Comparison of ENCODE assay signal across 27 mouse cellular contexts in the genomic region with DNA sequence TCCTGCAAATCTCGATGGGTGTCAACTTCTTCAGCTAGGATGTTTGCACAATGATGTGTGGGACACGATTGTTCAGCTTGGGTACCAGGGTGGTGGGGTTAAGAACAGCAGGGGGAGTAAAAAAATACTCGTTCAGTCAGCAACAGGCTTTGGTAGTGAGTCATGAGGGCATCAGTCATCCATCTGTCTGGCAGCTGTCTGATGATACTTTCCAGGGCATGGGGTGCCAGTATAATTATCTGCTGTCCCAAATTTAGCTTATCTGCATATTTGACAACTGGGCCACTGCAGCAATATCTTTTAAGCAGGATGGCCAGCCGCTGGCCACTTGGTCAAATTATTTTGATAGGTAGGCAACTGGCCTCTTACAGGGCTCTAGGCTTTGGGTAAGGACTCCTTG. TPM values are rescaled to one million over a fixed set of nuclear protein-coding genes. Genes with fewer than 3 reads are reported as not detected.
DNase-seq lines count a peak whose midpoint lies in the region; ATAC-seq lines count a peak whose summit lies in the region.
"Had no signal": no experiment of that assay in that cellular context is flagged by ENCODE, and none has a peak within 500 bp of the region (broad histone marks: within the 10 kb centered on the region; RNA-seq: fewer than 3 reads in every experiment).

No protein-coding gene starts in this region.

- H3K9ac ChIP-seq in liver, embryonic 12.5 days, result no peak overlapping the region
- H3K9ac ChIP-seq: embryonic facial prominence, embryonic 12.5 days; forebrain, embryonic 13.5 days had no signal

- no peak for ATAC-seq in liver, embryonic 12.5 days
- ATAC-seq: CD4-positive, CD25-positive, alpha-beta regulatory T cell, adult 4 months; forebrain, embryonic 13.5 days; forebrain, embryonic 16.5 days had no signal

- intact Hi-C loops in heart, postnatal 25 days (cut with DNase I), result no loop called here

- H3K4me3 ChIP-seq in liver, embryonic 12.5 days, result no peak overlapping the region
- H3K4me3 ChIP-seq: embryonic facial prominence, embryonic 10.5 days; embryonic facial prominence, embryonic 12.5 days; forebrain, embryonic 13.5 days had no signal

- no peaks in the 10 kb centered on the region for H3K4me1 ChIP-seq in liver, embryonic 12.5 days
- H3K4me1 ChIP-seq: embryonic facial prominence, embryonic 10.5 days; embryonic facial prominence, embryonic 12.5 days; forebrain, embryonic 13.5 days had no signal

- H3K27ac ChIP-seq in liver, embryonic 12.5 days, result no peak overlapping the region
- H3K27ac ChIP-seq: embryonic facial prominence, embryonic 10.5 days; embryonic facial prominence, embryonic 12.5 days; forebrain, embryonic 13.5 days had no signal

- peak; percentile 34 to 60 for DNase-seq in heart, adult 18-20 months
- no peak for DNase-seq in heart, postnatal 25 days (ENCODE audit: low spot score)
- peak; percentile 19 for DNase-seq in heart, adult 8-10 months (ENCODE audit: low spot score)
- DNase-seq in heart, postnatal 4 days, result no peak
- DNase-seq in 3T3-L1 (ENCODE audit: low read depth, low spot score) (peak; percentile 41), adipocyte (ENCODE audit: low spot score) (no peak)
- DNase-seq in Muller cell, postnatal 12 days (ENCODE audit: inconsistent ontology term), result peak; percentile 24
- DNase-seq: adrenal gland, adult 8-10 months; adrenal gland, postnatal 14 days; adrenal gland, postnatal 36 days; cerebellum, adult 11-12 months; cerebellum, adult 2 months; cerebellum, adult 9-10 months; cerebellum, postnatal 10 days; cerebellum, postnatal 25 days had no signal

- 47% methylated on average over 4 of the region's 4 CpGs for WGBS in liver, embryonic 12.5 days (ENCODE audit: insufficient replicate concordance)

- H3K36me3 ChIP-seq in liver, embryonic 12.5 days, result no peaks in the 10 kb centered on the region
- H3K36me3 ChIP-seq: embryonic facial prominence, embryonic 10.5 days; embryonic facial prominence, embryonic 12.5 days; G1E had no signal

- H3K9me3 ChIP-seq in liver, embryonic 12.5 days (replicated peaks), result peaks cover 51% of the 10 kb centered on the region
- H3K9me3 ChIP-seq: G1E had no signal

- no peak overlapping the region for H3K4me2 ChIP-seq in liver, embryonic 12.5 days
- H3K4me2 ChIP-seq: embryonic facial prominence, embryonic 12.5 days; forebrain, embryonic 13.5 days had no signal

- no peaks in the 10 kb centered on the region for H3K27me3 ChIP-seq in liver, embryonic 12.5 days (replicated peaks)
- H3K27me3 ChIP-seq: CH12.LX; embryonic facial prominence, embryonic 12.5 days; forebrain, embryonic 13.5 days had no signal

RNA-seq across cellular contexts. Expression of gene Vmn1r42, which starts 12.4 kb away (rescaled TPM):
- total RNA-seq in heart, adult 18-20 months (2021), result under 1 TPM; 0.25 to 0.26 TPM
- total RNA-seq in heart, postnatal 25 days (2021), result under 1 TPM in 1 of 2 experiments, not detected in 1; 0.08 TPM
- total RNA-seq in heart, adult 8-10 months (2022), result under 1 TPM; 0.09 to 0.41 (median 0.22) TPM
- total RNA-seq in heart, postnatal 4 days (2021), result not detected
- not detected in 2 replicates for polyA plus RNA-seq in liver, embryonic 12.5 days (2016; fragmentation: Nextera tagmentation; extraction: Ambion mirVana)
- total RNA-seq: adrenal gland, adult 18-20 months; adrenal gland, adult 8-10 months; adrenal gland, postnatal 14 days; adrenal gland, postnatal 36 days; CH12.LX had no signal
- polyA plus RNA-seq: CD4-positive, CD25-positive, alpha-beta regulatory T cell, adult 4 months; cerebellum, adult 2 months; cortical plate, adult 2 months; embryonic facial prominence, embryonic 10.5 days; embryonic facial prominence, embryonic 12.5 days; embryonic facial prominence, embryonic 14.5 days; forebrain, embryonic 11.5 days; forebrain, embryonic 13.5 days; forebrain, embryonic 16.5 days; G1E had no signal

RNA-seq across cellular contexts. Expression of gene Vmn1r43, which starts 12.4 kb away (rescaled TPM):
- total RNA-seq in heart, adult 18-20 months (2021), result not detected
- not detected for total RNA-seq in heart, postnatal 25 days (2021)
- under 1 TPM in 1 of 4 experiments, not detected in 3; 0.03 TPM for total RNA-seq in heart, adult 8-10 months (2022)
- total RNA-seq in heart, postnatal 4 days (2021), result not detected
- polyA plus RNA-seq in liver, embryonic 12.5 days (2016; fragmentation: Nextera tagmentation; extraction: Ambion mirVana), result not detected in 2 replicates
- total RNA-seq: adrenal gland, adult 18-20 months; adrenal gland, adult 8-10 months; adrenal gland, postnatal 14 days; adrenal gland, postnatal 36 days had no signal
- polyA plus RNA-seq: cerebellum, adult 2 months; cortical plate, adult 2 months; embryonic facial prominence, embryonic 10.5 days; embryonic facial prominence, embryonic 12.5 days; forebrain, embryonic 11.5 days; forebrain, embryonic 13.5 days; forebrain, embryonic 16.5 days; G1E had no signal

RNA-seq across cellular contexts. Expression of gene Vmn1r44, which starts 19.7 kb away (rescaled TPM):
- not detected for total RNA-seq in heart, adult 18-20 months (2021)
- not detected for total RNA-seq in heart, postnatal 25 days (2021)
- total RNA-seq in heart, adult 8-10 months (2022), result not detected
- total RNA-seq in heart, postnatal 4 days (2021), result not detected
- not detected in 2 replicates for polyA plus RNA-seq in liver, embryonic 12.5 days (2016; fragmentation: Nextera tagmentation; extraction: Ambion mirVana)
- total RNA-seq: adrenal gland, adult 18-20 months; adrenal gland, adult 8-10 months; adrenal gland, postnatal 14 days; adrenal gland, postnatal 36 days; CH12.LX had no signal
- polyA plus RNA-seq: CD4-positive, CD25-positive, alpha-beta regulatory T cell, adult 4 months; cerebellum, adult 2 months; cortical plate, adult 2 months; embryonic facial prominence, embryonic 10.5 days; embryonic facial prominence, embryonic 12.5 days; embryonic facial prominence, embryonic 14.5 days; forebrain, embryonic 11.5 days; forebrain, embryonic 13.5 days; forebrain, embryonic 16.5 days; G1E had no signal

Comparison
In these comparisons a context has a peak if more than half of its experiments do, and no peak if none do; other contexts are left out.
1. DNase-seq: peak in heart, adult 18-20 months (2 of 2), heart, adult 8-10 months (single experiment), 3T3-L1 (single experiment) and Muller cell, postnatal 12 days (single experiment); none in heart, postnatal 25 days (single experiment), heart, postnatal 4 days (single experiment) and adipocyte (single experiment).